Mouse (Mus musculus) hindbrain, postnatal 0 days (tissue): ENCODE results near the gene Tap2. TPM values are rescaled to one million over a fixed set of nuclear protein-coding genes. Genes with fewer than 3 reads are reported as not detected.

Experiments
- ATAC-seq: fragments of 200-750 bp; cut with Nextera tagmentation; 2 replicates; pipeline ENCODE4 v1.8.0; 2017; ENCODE audit warnings: mild to moderate bottlenecking, moderate TSS enrichment, moderate library complexity
- DNase-seq: peaks from one replicate; pipeline ENCODE4 v3.0.0-alpha.2; 2015; ENCODE audit warnings: low spot score
- H3K27ac ChIP-seq: fragments of 300-500 bp; sonication (generic); 2 replicates; pipeline ENCODE4 v1.5.1; 2014; ENCODE audit warnings: mild to moderate bottlenecking
- H3K27me3 ChIP-seq: fragments of 300-500 bp; sonication (generic); 2 replicates; pipeline ENCODE4 v1.6.1; 2014; ENCODE audit warnings: low read length, mixed read lengths; ENCODE audit not compliant: insufficient read depth
- H3K36me3 ChIP-seq: fragments of 300-500 bp; sonication (generic); 2 replicates; pipeline ENCODE4 v1.6.1; 2014; ENCODE audit warnings: low read length, mixed read lengths; ENCODE audit not compliant: insufficient read depth
- H3K4me1 ChIP-seq: fragments of 300-500 bp; sonication (generic); 2 replicates; pipeline ENCODE4 v1.6.1; 2014; ENCODE audit warnings: antibody characterized with exemption, low read length, mixed read lengths; ENCODE audit not compliant: insufficient read depth
- H3K4me2 ChIP-seq: fragments of 300-500 bp; sonication (generic); 2 replicates; pipeline ENCODE4 v1.6.1; 2014; ENCODE audit warnings: low read depth, mild to moderate bottlenecking, low read length, moderate library complexity, mixed read lengths
- H3K4me3 ChIP-seq: fragments of 300-500 bp; sonication (generic); 2 replicates; pipeline ENCODE4 v1.5.1; 2014; ENCODE audit warnings: low read length
- H3K9ac ChIP-seq: fragments of 300-500 bp; sonication (generic); replicated peaks from 2 replicates; pipeline ENCODE4 v1.6.1; 2014; ENCODE audit warnings: mild to moderate bottlenecking, low read length, moderate library complexity, mixed read lengths
- H3K9me3 ChIP-seq: fragments of 300-500 bp; sonication (generic); 2 replicates; pipeline ENCODE4 v1.6.1; 2016; ENCODE audit warnings: low read length, mixed read lengths
- CTCF ChIP-seq: IDR thresholded peaks from 2 replicates; pipeline ENCODE4 v1.5.1; 2016; ENCODE audit warnings: antibody characterized with exemption, control low read depth, low read depth
- WGBS: fragments of 180-500 bp; shearing (Covaris S2); extraction: QIAGEN DNeasy Blood & Tissue Kit; methylation state at CpG from one replicate; pipeline ENCODE4 v1.1.7; 2014; 5-methylcytosine and 5-hydroxymethylcytosine counted together
- polyA plus RNA-seq: library from polyadenylated mRNA; unstranded; fragments of >200 nt; fragmentation: Nextera tagmentation; extraction: Ambion mirVana; gene quantifications from 2 replicates; pipeline ENCODE4 v1.2.1, GENCODE M21; 2015
- total RNA-seq: library from RNA; depleted of rRNA; stranded (reverse); fragments of >200 nt; gene quantifications from 2 replicates; pipeline ENCODE4 v1.2.3, GENCODE M21; 2014

The Tap2 gene
- total and polyA plus RNA-seq, 2 experiments from 2014 or later, result 0.89 to 6.5 TPM

- Histone ChIP-seq H3K9ac (no peak overlapping the region), H3K4me3 (no peak overlapping the region), H3K27me3 (no peaks in the 10 kb centered on the region), H3K27ac (no peak overlapping the region), H3K9me3 (peaks cover 4% of the 10 kb centered on the region; the same call in 1 of the 2 replicates), H3K36me3 (no peaks in the 10 kb centered on the region), H3K4me2 (no peak overlapping the region), H3K4me1 (no peaks in the 10 kb centered on the region)
- 74% methylated on average over 4 of the region's 4 CpGs for WGBS
- TF ChIP-seq CTCF, result no peak
- ATAC-seq (no peak), DNase-seq (no peak)
These were observed 41.3 kb downstream of the Tap2 start for GRCm38 (mm10) chr17:34244656-34245055.

GRCm38 (mm10) chr17:34247047-34247446 is 43.7 kb downstream of the Tap2 start:
- Histone ChIP-seq H3K27me3 (no peaks in the 10 kb centered on the region), H3K9me3 (no peaks in the 10 kb centered on the region), H3K27ac (no peak overlapping the region), H3K4me2 (no peak overlapping the region), H3K4me1 (no peaks in the 10 kb centered on the region), H3K36me3 (no peaks in the 10 kb centered on the region), H3K4me3 (no peak overlapping the region), H3K9ac (no peak overlapping the region)
- ATAC-seq, result no peak
- peak; percentile 42 for DNase-seq
- WGBS, result 86% methylated on average over 3 of the region's 3 CpGs
- peak; percentile 62 for TF ChIP-seq CTCF

DNA sequence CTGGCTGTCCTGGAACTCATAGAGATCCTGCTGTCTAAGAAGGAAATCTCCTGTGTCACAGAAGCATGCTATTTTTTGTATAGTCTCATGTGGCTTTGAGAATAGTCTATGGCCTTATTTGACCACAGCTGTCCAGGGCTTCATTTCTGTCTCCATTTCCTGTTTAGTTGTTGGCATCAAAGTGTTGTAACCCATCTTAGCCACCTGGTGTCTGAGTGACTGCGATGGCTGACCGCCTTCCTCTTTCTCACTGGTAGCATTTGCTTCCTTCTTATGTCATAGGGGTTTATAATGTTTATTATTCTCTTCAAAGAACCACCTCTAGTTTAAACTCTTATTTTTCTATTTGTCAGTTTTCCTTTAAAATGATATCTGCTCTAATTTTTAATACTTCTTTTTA is 45.4 kb downstream of the Tap2 start:
- Histone ChIP-seq H3K4me3 (no peak overlapping the region), H3K4me2 (no peak overlapping the region), H3K36me3 (no peaks in the 10 kb centered on the region), H3K9me3 (no peaks in the 10 kb centered on the region), H3K9ac (no peak overlapping the region), H3K4me1 (no peaks in the 10 kb centered on the region), H3K27me3 (no peaks in the 10 kb centered on the region), H3K27ac (no peak overlapping the region)
- no peak for DNase-seq
- TF ChIP-seq CTCF, result no peak
- ATAC-seq, result no peak
- WGBS, result 55% methylated on average over 2 of the region's 2 CpGs

GRCm38 (mm10) chr17:34249361-34249760 is 46.0 kb downstream of the Tap2 start:
- Histone ChIP-seq H3K27ac (no peak overlapping the region), H3K4me3 (no peak overlapping the region), H3K9ac (no peak overlapping the region), H3K9me3 (no peaks in the 10 kb centered on the region), H3K4me2 (no peak overlapping the region), H3K27me3 (no peaks in the 10 kb centered on the region), H3K4me1 (no peaks in the 10 kb centered on the region), H3K36me3 (no peaks in the 10 kb centered on the region)
- DNase-seq, result no peak
- ATAC-seq, result no peak
- TF ChIP-seq CTCF, result no peak
- 40% methylated on average over 3 of the region's 3 CpGs for WGBS

DNA sequence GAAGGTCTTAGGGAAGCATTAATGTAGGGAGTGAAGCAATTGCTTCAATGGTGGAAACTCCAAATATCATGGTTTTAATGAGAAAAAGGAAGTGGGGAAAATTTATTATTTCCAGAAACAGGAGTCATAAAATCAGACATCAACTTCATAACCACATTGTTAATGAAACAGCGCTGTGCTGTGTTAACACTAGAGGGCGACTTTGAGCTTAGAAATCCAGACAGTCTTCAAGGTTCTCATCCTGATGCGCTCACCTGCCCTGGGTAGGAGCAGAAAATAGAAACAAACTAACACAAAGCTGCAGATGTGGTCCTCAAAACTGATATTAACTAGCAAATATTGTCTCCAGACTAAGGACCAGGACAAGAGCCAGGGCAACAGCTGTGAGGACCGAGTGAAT is 46.6 kb downstream of the Tap2 start:
- Histone ChIP-seq H3K4me3 (no peak overlapping the region), H3K9ac (no peak overlapping the region), H3K9me3 (no peaks in the 10 kb centered on the region), H3K4me2 (no peak overlapping the region), H3K4me1 (no peaks in the 10 kb centered on the region), H3K27ac (no peak overlapping the region), H3K27me3 (no peaks in the 10 kb centered on the region), H3K36me3 (no peaks in the 10 kb centered on the region)
- 15% methylated on average over 4 of the region's 4 CpGs for WGBS
- ATAC-seq (no peak), DNase-seq (peak; percentile 88)
- TF ChIP-seq CTCF, result peak; percentile 84

GRCm38 (mm10) chr17:34251666-34252065 is 48.3 kb downstream of the Tap2 start:
- DNase-seq, result no peak
- Histone ChIP-seq H3K36me3 (no peaks in the 10 kb centered on the region), H3K27ac (no peak overlapping the region), H3K27me3 (no peaks in the 10 kb centered on the region), H3K9ac (no peak overlapping the region), H3K9me3 (no peaks in the 10 kb centered on the region), H3K4me3 (no peak overlapping the region), H3K4me2 (no peak overlapping the region), H3K4me1 (no peaks in the 10 kb centered on the region)
- peak; percentile 28; the same call in 1 of the 2 replicates for TF ChIP-seq CTCF
- no peak for ATAC-seq
- 52% methylated on average over 4 of the region's 4 CpGs for WGBS

GRCm38 (mm10) chr17:34256501-34256900 is 53.2 kb downstream of the Tap2 start:
- no peak for DNase-seq
- Histone ChIP-seq H3K27me3 (no peaks in the 10 kb centered on the region), H3K4me2 (no peak overlapping the region), H3K27ac (no peak overlapping the region), H3K4me3 (no peak overlapping the region), H3K36me3 (no peaks in the 10 kb centered on the region), H3K9me3 (no peaks in the 10 kb centered on the region), H3K4me1 (no peaks in the 10 kb centered on the region), H3K9ac (no peak overlapping the region)
- TF ChIP-seq CTCF, result no peak
- 80% methylated on average over 5 of the region's 5 CpGs for WGBS
- ATAC-seq, result no peak
